Mouse (Mus musculus): Measurements from ENCODE around the gene Commd1. TPM values are rescaled to one million over a fixed set of nuclear protein-coding genes. Genes with fewer than 3 reads are reported as not detected.

The Commd1 gene
- polyA plus RNA-seq, 1 experiment from 2014 or later: 325 TPM

- WGBS: 80% methylated on average over 6 of the region's 6 CpGs
- peak overlapping the region; percentile 85; the same call in 1 of the 2 replicates for H3K4me2 ChIP-seq (replicated peaks)
- no peak for ATAC-seq (ENCODE audit: low FRiP score, low read depth)
- H3K9me3 ChIP-seq: no peaks in the 10 kb centered on the region
- H3K36me3 ChIP-seq: peaks cover 6% of the 10 kb centered on the region; the same call in 1 of the 2 replicates
- H3K9ac ChIP-seq: no peak overlapping the region
- H3K27ac ChIP-seq: no peak overlapping the region
- peaks cover 8% of the 10 kb centered on the region for H3K4me1 ChIP-seq
- no peaks in the 10 kb centered on the region for H3K27me3 ChIP-seq (replicated peaks)
- no peak overlapping the region for H3K4me3 ChIP-seq
Measured at GRCm38 (mm10) chr11:22982846-22983245, 664 bp upstream of the Commd1 start.

- H3K4me3 ChIP-seq: peak overlapping the region; percentile 69
- H3K4me1 ChIP-seq: peaks cover 15% of the 10 kb centered on the region
- H3K9me3 ChIP-seq: no peaks in the 10 kb centered on the region
- peak overlapping the region; percentile 85 for H3K4me2 ChIP-seq (replicated peaks)
- H3K9ac ChIP-seq: peak overlapping the region; percentile 73
- WGBS: 5% methylated on average over 12 of the region's 12 CpGs
- H3K27me3 ChIP-seq (replicated peaks): no peaks in the 10 kb centered on the region
- peaks cover 10% of the 10 kb centered on the region; the same call in 1 of the 2 replicates for H3K36me3 ChIP-seq
- peak overlapping the region; percentile 85; the same call in 1 of the 2 replicates for H3K27ac ChIP-seq
- peak; percentile 52 for ATAC-seq (ENCODE audit: low FRiP score, low read depth)
Measured at GRCm38 (mm10) chr11:22981543-22981950, 635 bp downstream of the Commd1 start.

DNA sequence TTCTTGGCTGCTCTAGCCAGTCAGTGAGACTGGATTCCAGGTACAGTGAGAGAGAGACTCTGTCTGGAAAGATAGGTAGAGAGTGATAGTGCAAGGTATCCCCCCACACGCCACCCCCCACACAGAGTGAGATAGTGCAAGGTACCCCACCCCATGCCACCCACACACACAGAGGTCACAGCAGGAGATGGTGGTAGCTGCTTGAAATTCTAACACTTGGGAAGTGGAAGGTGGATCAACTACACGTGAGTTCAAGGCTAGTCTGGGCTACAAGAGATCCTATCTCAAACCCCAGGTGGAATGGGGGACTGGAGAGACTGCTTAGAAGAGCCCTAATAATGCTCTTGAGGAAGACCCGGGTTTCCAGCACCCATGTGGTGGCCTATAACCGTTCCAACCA lies 1.1 kb downstream of the Commd1 start:
- H3K4me3 ChIP-seq: peak overlapping the region; percentile 69
- 45% methylated on average over 4 of the region's 4 CpGs for whole genome bisulfite sequencing
- peak overlapping the region; percentile 85 for H3K4me2 ChIP-seq (replicated peaks)
- no peak overlapping the region for H3K27ac ChIP-seq
- H3K36me3 ChIP-seq: peaks cover 10% of the 10 kb centered on the region; the same call in 1 of the 2 replicates
- peak overlapping the region; percentile 73; the same call in 1 of the 2 replicates for H3K9ac ChIP-seq
- no peaks in the 10 kb centered on the region for H3K9me3 ChIP-seq
- peaks cover 20% of the 10 kb centered on the region for H3K4me1 ChIP-seq
- H3K27me3 ChIP-seq (replicated peaks): no peaks in the 10 kb centered on the region
- ATAC-seq (ENCODE audit: low FRiP score, low read depth): no peak

- H3K4me1 ChIP-seq: peaks cover 26% of the 10 kb centered on the region
- 0 out of 2 replicates have a peak, but pooled peaks cover under 1% of the 10 kb centered on the region for H3K9me3 ChIP-seq
- no peaks in the 10 kb centered on the region for H3K27me3 ChIP-seq (replicated peaks)
- H3K27ac ChIP-seq: no peak overlapping the region
- peaks cover 12% of the 10 kb centered on the region; the same call in 1 of the 2 replicates for H3K36me3 ChIP-seq
- no peak overlapping the region for H3K4me3 ChIP-seq
- no peak for ATAC-seq (ENCODE audit: low FRiP score, low read depth)
- 84% methylated on average over 1 of the region's 1 CpGs for WGBS
- H3K4me2 ChIP-seq (replicated peaks): no peak overlapping the region
- H3K9ac ChIP-seq: no peak overlapping the region
Measured at GRCm38 (mm10) chr11:22979221-22979620, 3.0 kb downstream of the Commd1 start.

GRCm38 (mm10) chr11:22978711-22979110 lies 3.5 kb downstream of the Commd1 start:
- Histone ChIP-seq H3K9ac (no peak overlapping the region), H3K36me3 (peaks cover 17% of the 10 kb centered on the region; the same call in 1 of the 2 replicates), H3K27me3 (replicated peaks) (no peaks in the 10 kb centered on the region), H3K27ac (no peak overlapping the region), H3K4me2 (replicated peaks) (no peak overlapping the region), H3K9me3 (0 out of 2 replicates have a peak, but pooled peaks cover 6% of the 10 kb centered on the region), H3K4me1 (peaks cover 26% of the 10 kb centered on the region), H3K4me3 (no peak overlapping the region)
- no peak for ATAC-seq (ENCODE audit: low FRiP score, low read depth)
- 68% methylated on average over 1 of the region's 1 CpGs for WGBS

DNA sequence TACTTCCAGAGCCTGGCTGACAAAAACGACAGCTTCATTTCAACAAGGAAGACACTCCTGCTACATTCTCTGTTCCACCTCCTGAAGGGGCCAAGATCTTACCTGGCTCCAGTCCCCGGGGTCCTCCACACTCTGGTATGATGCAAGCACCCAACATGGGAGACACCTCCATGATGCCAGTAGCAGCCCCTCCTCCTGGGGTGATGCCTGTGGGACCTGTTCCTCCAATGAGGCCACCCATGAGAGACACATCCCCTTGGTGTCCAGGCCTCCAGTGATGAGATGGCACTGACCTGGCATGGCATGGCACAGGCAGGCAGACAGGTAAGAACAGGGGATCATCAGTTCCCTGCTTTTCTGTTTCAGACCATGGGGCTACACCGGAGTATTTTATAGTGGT lies 4.0 kb downstream of the Commd1 start:
- peaks cover 26% of the 10 kb centered on the region for H3K4me1 ChIP-seq
- H3K27ac ChIP-seq: no peak overlapping the region
- no peak overlapping the region for H3K9ac ChIP-seq
- no peak for ATAC-seq (ENCODE audit: low FRiP score, low read depth)
- WGBS: 91% methylated on average over 3 of the region's 3 CpGs
- no peak overlapping the region for H3K4me3 ChIP-seq
- no peak overlapping the region; the same call in 1 of the 2 replicates for H3K4me2 ChIP-seq (replicated peaks)
- 0 out of 2 replicates have a peak, but pooled peaks cover 7% of the 10 kb centered on the region for H3K9me3 ChIP-seq
- H3K27me3 ChIP-seq (replicated peaks): no peaks in the 10 kb centered on the region
- H3K36me3 ChIP-seq: peaks cover 21% of the 10 kb centered on the region; the same call in 1 of the 2 replicates

DNA sequence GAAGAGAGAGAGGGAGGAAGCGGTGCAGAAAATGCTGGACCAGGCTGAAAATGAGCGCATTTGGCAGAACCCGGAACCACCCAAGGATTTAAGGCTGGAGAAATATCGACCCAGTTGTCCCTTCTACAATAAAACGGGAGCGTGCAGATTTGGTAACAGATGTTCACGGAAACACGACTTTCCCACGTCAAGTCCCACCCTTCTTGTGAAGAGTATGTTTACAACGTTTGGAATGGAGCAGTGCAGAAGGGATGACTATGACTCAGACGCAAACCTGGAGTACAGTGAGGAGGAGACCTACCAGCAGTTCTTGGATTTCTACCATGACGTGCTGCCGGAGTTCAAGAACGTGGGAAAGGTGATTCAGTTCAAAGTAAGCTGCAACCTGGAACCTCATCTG lies 8.6 kb downstream of the Commd1 start:
- Histone ChIP-seq H3K9ac (peak overlapping the region; percentile 53), H3K27me3 (replicated peaks) (no peaks in the 10 kb centered on the region), H3K4me3 (peak overlapping the region; percentile 44), H3K36me3 (peaks cover 27% of the 10 kb centered on the region), H3K27ac (no peak overlapping the region), H3K9me3 (peaks cover 19% of the 10 kb centered on the region; the same call in 1 of the 2 replicates), H3K4me1 (peaks cover 18% of the 10 kb centered on the region), H3K4me2 (replicated peaks) (peak overlapping the region; percentile 62)
- 49% methylated on average over 14 of the region's 14 CpGs for WGBS
- ATAC-seq (ENCODE audit: low FRiP score, low read depth): no peak

DNA sequence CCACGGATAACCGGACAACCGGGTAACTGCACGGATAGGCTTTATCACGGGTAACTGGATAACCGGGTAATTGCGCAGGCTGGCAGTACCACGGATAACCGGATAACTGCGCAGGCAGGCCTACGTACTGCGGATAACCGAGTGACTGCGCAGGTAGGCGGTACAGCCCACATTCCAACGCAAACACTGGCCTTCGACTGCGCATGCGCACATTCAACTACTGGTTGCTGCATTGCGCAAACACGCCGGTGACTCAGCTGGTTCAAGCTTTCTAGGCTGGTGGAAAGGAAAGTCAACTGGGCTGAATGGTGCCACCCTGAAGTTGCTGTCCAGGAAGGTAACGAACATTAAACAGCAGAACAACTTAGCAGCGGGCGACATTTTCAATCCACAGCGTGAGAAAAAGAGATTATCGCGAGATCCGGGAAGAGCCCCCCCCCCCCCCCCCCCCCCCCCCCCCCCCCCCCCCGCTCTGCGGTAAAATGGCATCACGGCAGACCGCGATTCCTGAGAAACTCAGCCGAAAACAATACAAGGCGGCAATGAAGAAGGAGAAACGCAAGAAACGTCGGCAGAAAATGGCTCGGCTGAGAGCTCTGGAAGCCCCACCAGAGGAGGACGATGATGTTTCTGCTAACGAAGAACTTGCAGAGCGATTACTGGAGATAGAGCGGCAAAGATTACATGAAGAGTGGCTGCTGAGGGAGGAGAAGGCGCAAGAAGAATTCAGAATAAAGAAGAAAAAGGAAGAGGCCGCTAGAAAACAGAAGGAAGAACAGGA lies 9.2 kb downstream of the Commd1 start:
- peaks cover 19% of the 10 kb centered on the region; the same call in 1 of the 2 replicates for H3K9me3 ChIP-seq
- H3K27me3 ChIP-seq (replicated peaks): no peaks in the 10 kb centered on the region
- peak overlapping the region; percentile 62 for H3K4me2 ChIP-seq (replicated peaks)
- H3K4me1 ChIP-seq: peaks cover 18% of the 10 kb centered on the region
- peak overlapping the region; percentile 44 for H3K4me3 ChIP-seq
- H3K9ac ChIP-seq: peak overlapping the region; percentile 53
- 50% methylated on average over 44 of the region's 46 CpGs for WGBS
- H3K27ac ChIP-seq: no peak overlapping the region
- ATAC-seq (ENCODE audit: low FRiP score, low read depth): peak; percentile 70
- peaks cover 22% of the 10 kb centered on the region for H3K36me3 ChIP-seq

DNA sequence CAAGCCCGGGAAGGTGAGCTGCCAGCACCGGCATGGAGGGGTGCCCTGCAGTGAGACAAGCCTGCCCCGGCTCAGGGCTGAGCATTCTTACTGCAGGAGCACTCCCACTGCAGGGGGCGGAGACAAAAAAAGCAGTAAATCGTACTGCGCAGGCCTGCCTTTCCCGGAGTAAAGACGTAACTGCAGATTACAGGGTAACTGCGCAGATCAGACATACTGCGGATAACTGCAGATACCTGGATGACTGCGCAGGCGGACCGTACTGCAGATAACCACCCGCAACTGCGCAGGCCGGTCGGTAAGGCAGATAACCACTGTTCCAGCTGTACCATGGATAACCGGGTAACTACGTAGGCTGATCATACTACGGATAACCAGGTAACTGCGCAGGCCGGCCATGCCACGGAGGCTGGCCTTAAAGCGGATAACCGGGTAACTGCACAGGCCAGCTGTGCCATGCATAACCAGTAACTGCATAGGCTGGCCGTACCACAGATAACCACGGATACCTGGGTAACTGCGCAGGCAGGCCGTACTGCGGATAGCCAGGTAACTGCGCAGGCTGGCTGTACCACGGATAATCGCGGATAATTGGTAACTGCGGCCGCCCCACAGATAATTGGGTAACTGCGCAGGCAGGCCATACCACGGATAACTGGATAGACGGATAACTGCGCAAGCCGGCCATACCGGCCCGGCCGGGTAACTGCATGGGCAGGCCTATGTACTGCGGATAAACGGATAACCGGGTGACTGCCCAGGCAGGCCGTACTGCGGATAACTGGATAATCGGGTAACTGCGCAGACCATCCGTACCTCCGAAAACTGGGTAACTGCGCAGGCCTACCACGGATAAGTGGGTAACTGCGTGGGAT lies 10.1 kb downstream of the Commd1 start, which contains the start of gene Zrsr1:
Gene Zrsr1 (plus strand): TSS at position 171 of the 875 bp plus-strand sequence.
- Histone ChIP-seq H3K9me3 (peaks cover 23% of the 10 kb centered on the region; the same call in 1 of the 2 replicates), H3K4me2 (replicated peaks) (peak within 1 kb of the TSS; percentile 62), H3K4me1 (peaks cover 17% of the 10 kb centered on the region), H3K9ac (peak within 1 kb of the TSS; percentile 52), H3K36me3 (peaks cover 18% of the 10 kb centered on the region), H3K27me3 (replicated peaks) (no peaks in the 10 kb centered on the region), H3K4me3 (peak within 1 kb of the TSS; percentile 44), H3K27ac (no peak within 1 kb of the TSS)
- peak; percentile 80 for ATAC-seq (ENCODE audit: low FRiP score, low read depth)
- WGBS: 52% methylated on average over 56 of the region's 56 CpGs

GRCm38 (mm10) chr11:22970546-22970945 lies 11.6 kb downstream of the Commd1 start:
- Histone ChIP-seq H3K9ac (no peak overlapping the region), H3K4me1 (peaks cover 3% of the 10 kb centered on the region; the same call in 1 of the 2 replicates), H3K27ac (no peak overlapping the region), H3K4me3 (no peak overlapping the region), H3K27me3 (replicated peaks) (no peaks in the 10 kb centered on the region), H3K4me2 (replicated peaks) (no peak overlapping the region), H3K9me3 (peaks cover 30% of the 10 kb centered on the region; the same call in 1 of the 2 replicates), H3K36me3 (peaks cover 24% of the 10 kb centered on the region)
- WGBS: 100% methylated on average over 1 of the region's 1 CpGs
- no peak for ATAC-seq (ENCODE audit: low FRiP score, low read depth)

DNA sequence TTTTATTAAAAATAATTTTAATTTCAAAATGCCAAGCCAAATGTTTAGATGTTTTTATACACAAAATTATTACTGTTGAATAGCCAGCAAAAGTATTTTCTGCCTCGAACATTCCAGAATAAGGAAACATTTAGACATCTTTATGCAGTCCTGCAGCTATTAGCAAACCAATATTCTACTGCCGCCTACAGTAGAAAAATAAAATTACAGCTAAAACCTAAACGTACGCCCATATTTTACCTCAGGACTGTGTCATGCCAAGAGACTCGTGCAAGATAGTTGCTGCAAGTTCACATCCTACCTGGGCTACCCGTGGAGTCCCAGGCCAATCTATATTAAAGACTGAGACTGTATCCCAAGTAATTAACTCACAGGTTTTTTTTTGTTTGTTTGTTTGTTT lies 12.7 kb downstream of the Commd1 start:
- H3K9ac ChIP-seq: no peak overlapping the region
- WGBS: 78% methylated on average over 6 of the region's 6 CpGs

More for the DNA sequence above, 12.7 kb downstream of the Commd1 start:
- Histone ChIP-seq H3K4me2 (replicated peaks) (no peak overlapping the region), H3K27me3 (replicated peaks) (no peaks in the 10 kb centered on the region), H3K4me3 (no peak overlapping the region), H3K9me3 (peaks cover 30% of the 10 kb centered on the region; the same call in 1 of the 2 replicates), H3K27ac (no peak overlapping the region), H3K4me1 (no peaks in the 10 kb centered on the region), H3K36me3 (peaks cover 24% of the 10 kb centered on the region)
- no peak for ATAC-seq (ENCODE audit: low FRiP score, low read depth)

Data from neural tube, embryonic 12.5 days (tissue).